Mouse (Mus musculus) heart, postnatal 10 days (tissue): ENCODE measurements at regions not wholly inside any gene's neighbourhood (a gene's known extent, or its start where the extent isn't known, plus 50 kb on each side); places are given as distances from the start of the nearest gene placed in this dataset.
"Not testable (repeated sequence)": the region's sequence is repeated elsewhere in the genome, so short reads cannot be mapped to it uniquely, and the experiment has no call there.

Experiments used
- DNase-seq, 2 experiments: peaks; one replicate each; pipeline ENCODE4 v3.0.0; 2021
- intact Hi-C: fragments of 180-260 bp; cut with DNase I; formaldehyde crosslinking; loops from one replicate; pipeline ENCODE4 v1.15.1; 2025

DNA sequence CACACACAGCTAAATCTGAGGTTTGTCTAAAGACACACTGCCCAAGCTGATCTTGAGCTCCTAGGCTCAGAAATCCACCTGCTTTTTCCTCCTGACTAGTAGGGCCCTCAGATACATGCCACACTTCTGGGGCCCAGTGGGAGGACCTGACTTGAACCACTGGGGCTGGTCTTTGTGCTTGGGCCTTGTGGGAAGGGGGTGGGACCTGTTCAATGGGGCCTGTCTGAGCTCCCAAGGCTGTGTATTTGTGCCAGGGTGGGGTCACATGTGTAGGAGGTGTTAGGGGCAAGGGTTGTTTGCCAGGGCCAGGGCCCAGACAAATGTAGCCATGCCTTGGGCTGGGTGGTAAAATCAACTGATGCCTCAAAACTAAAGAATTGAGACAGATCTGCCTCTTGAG lies 56.8 kb downstream of the Gm8765 start:
- DNase-seq, intact Hi-C loops: not testable (repeated sequence)

DNA sequence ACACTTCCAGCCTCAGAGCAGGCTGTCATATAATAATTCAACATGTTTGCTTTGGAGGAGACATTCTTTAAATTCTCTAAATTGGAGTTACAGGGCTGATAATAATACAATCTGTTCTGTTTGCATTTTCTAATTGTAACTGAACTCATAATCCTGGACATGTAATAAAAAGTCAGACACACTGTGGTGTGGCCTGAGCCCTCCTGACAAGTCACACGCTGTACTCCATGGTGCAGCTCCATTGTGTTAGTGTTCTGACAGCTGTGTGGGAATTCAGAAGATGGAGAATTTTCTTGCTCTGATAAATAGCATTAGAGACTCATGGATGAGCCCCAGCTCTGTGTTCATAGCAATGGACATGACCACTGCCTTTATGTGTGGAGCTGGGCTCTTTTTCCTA lies 58.2 kb downstream of the Gm8765 start:
- intact Hi-C loops, DNase-seq: not testable (repeated sequence)

DNA sequence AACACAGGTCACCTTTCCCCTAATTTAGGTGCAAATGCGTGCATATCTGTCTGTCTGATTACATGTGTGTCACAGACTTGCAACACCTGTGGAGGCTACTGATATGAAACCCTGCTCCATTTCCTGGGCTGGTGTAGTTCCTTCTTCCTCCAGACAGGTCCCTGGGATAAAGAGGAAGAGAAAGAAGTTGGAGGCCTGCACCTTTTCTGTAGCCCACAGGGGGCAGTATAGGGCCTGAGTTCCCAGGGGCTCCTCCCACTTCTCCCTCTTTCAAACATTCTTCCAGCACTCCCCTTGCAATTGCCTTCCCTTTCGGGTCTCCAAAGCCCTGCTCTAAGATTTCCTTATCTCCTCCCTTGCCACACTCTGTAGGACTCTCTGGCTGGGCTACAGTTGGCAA lies 66.5 kb downstream of the Gm8765 start:
- intact Hi-C loops = loop anchor here (10.0 kb wide), 1 partner anchor 440 kb away; no protein-coding TSS in a partner anchor
- no peak for DNase-seq

DNA sequence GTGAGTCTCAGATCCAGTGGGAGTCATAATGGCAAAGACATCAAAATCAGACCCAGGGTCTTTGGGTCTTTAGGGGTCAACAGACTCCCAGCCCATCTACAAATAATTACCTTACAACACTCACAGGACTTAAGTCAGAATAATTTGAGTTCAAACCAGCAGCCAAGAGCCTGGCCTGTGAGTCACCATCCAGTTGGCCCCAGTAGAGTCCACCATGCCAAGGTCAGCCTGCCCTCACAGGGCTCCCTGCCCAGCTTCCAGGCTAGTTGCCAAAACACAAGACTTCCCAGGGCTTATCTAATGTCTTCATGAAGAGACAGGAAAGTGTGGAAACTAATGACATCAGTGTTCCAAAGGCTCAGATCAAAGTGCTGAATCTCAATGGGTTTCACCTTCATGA lies 81.9 kb downstream of the Gm8765 start:
- intact Hi-C loops = not testable (repeated sequence)
- DNase-seq = peak in 1 of 2 experiments; percentile 5

DNA sequence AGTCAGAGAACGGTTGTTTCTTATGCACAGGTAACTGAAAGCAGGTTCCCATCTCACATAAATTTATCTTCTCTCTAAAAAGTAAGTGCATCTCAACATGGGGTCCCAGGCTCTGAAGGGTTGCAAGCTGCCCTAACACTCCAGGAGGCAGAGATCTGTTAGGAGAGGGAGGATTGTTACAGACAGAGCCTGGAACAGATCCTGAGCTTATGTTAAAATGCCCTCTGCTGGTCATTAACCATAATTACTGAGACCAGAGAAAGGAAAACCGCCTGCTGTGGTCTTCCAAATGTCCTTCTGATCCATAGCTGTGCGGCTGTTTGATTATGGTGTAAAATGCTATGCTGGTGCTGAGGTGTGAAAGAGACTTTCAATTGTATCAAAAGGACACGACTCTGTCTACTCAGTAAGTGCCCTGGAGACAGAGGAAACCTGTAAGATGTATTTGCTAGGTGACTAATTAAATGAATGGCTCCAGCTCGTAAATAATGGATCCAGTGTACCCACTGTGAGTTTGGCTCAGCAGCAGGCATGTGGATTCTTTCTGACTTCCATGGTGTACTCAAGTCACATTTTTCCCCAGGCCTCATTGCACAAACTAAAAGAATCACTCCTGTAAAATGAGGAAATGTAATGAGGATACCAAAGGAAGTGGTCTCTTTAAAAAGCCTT lies 131.9 kb downstream of the Gm8765 start:
- not testable (repeated sequence) for DNase-seq

More for the DNA sequence above, 131.9 kb downstream of the Gm8765 start:
- intact Hi-C loops = loop anchor here (5.0 to 10.0 kb wide), 2 partner anchors 473 to 615 kb away; no protein-coding TSS in a partner anchor
